Mouse (Mus musculus): ENCODE data around the gene Fnip2.
A peak's percentile ranks its signal among the peaks of the same experiment; 100 is the strongest.

Gene Fnip2

GRCm38 (mm10) chr3:79564875-79565606 is 2.6 kb downstream of the Fnip2 start:
- DNase-seq (ENCODE audit: low read depth, low spot score), result no peak

DNA sequence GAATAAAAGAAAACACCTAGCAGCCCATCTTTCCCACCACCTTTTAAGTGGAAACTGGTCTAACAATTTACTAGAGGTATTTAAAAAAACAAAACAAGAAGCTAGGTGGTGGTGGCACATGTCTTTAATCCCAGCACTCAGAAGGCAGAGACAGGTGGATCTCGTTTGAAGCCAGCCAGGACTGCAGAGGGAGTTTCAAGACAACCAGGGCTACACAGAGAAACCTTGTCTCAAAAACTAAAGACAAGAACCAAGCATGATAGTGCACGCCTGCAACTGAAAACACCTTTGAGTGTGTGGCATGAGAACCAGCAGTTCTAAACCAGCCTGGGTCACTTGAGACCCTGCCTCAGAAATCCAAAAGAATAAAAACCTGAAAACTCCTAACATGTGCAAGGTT is 4.1 kb downstream of the Fnip2 start:
- DNase-seq (ENCODE audit: low read depth, low spot score), result no peak

- DNase-seq (ENCODE audit: low read depth, low spot score), result no peak
Measured at GRCm38 (mm10) chr3:79561784-79562715, 5.5 kb downstream of the Fnip2 start.

- DNase-seq (ENCODE audit: low read depth, low spot score), result no peak
Measured at GRCm38 (mm10) chr3:79560555-79560954, 7.0 kb downstream of the Fnip2 start.

- no peak for DNase-seq (ENCODE audit: low read depth, low spot score)
Measured at GRCm38 (mm10) chr3:79559773-79560045, 7.9 kb downstream of the Fnip2 start.

- no peak for DNase-seq (ENCODE audit: low read depth, low spot score)
Measured at GRCm38 (mm10) chr3:79559021-79559772, 8.4 kb downstream of the Fnip2 start.

- no peak for DNase-seq (ENCODE audit: low read depth, low spot score)
Measured at GRCm38 (mm10) chr3:79555061-79555460, 12.5 kb downstream of the Fnip2 start.

DNA sequence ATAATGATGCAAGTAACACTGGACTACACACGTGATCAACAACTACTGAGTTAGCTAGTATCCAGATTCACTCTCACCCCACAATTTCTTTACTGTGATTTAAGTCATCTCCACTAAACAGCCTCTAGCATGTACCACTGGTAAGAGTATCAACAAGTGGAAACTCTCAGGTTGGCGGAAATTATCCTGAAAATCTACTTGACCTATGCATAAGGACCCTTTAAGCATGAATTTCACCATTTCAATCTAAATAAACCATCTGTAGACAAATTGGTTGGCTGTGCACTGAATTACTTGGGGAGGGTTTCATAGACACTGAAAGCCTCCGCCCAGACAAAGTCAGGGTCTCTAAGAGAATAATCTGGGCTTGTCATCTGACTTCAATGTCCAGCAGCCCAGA is 13.8 kb downstream of the Fnip2 start:
- no peak for DNase-seq (ENCODE audit: low read depth, low spot score)

- no peak for DNase-seq (ENCODE audit: low read depth, low spot score)
Measured at GRCm38 (mm10) chr3:79551826-79552552, 15.6 kb downstream of the Fnip2 start.

DNA sequence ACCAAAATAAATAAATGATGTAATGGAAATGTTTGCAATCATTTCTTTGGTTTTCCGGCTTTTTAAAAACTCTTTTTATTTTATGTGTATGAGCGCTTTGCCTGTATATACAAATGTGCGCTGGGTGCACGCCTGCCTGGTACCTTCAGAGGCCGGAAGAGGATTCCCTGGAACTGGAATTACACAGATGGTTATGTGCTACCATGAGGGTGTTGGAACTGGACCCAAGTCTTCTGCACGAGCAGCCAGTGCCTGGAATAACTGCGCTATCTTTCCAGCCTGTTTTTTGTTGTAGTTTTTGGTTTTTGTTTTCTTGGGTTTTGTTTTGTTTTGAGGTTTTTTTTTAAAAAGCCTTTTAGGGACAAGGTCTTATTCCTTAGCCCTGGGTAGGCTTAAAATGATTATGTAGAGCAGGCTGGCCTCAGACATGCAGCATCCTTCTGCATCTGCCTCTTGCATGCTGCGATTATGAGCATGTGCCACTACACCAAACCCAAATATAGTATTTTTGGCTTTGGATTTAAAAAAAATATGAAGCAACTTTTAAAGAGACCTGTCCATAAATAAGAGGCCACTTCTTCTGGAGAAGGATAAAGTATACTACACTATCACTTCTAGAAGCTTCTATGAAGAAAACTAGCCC is 17.7 kb downstream of the Fnip2 start:
- DNase-seq (ENCODE audit: low read depth, low spot score), result no peak

GRCm38 (mm10) chr3:79548681-79549437 is 18.7 kb downstream of the Fnip2 start:
- DNase-seq (ENCODE audit: low read depth, low spot score), result no peak

GRCm38 (mm10) chr3:79542585-79542984 is 25.0 kb downstream of the Fnip2 start:
- DNase-seq (ENCODE audit: low read depth, low spot score), result no peak

- no peak for DNase-seq (ENCODE audit: low read depth, low spot score)
Measured at GRCm38 (mm10) chr3:79539656-79540055, 27.9 kb downstream of the Fnip2 start.

- DNase-seq (ENCODE audit: low read depth, low spot score), result no peak
Measured at GRCm38 (mm10) chr3:79539124-79539523, 28.5 kb downstream of the Fnip2 start.

GRCm38 (mm10) chr3:79538342-79538741 is 29.3 kb downstream of the Fnip2 start:
- DNase-seq (ENCODE audit: low read depth, low spot score), result no peak

- no peak for DNase-seq (ENCODE audit: low read depth, low spot score)
Measured at GRCm38 (mm10) chr3:79537626-79538203, 29.9 kb downstream of the Fnip2 start.

DNA sequence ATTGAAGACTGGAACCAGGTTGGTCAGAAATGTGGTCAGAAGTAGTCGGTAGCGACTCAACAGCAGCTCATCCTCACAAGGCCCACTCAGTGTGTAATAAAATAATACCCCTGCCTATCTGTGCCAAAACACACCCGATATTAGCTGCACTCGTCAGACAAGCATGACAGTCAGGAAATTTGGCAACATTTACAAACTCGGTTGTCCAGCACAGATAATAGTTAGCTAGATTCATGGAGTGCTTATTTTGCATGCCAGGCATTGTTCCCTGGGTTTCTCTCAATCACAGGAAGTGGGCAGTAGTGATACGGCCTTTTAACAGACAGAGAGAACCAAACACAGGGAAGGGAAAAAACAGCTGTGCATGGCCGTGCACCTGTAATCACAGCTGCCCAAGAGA is 30.6 kb downstream of the Fnip2 start:
- no peak for DNase-seq (ENCODE audit: low read depth, low spot score)

DNA sequence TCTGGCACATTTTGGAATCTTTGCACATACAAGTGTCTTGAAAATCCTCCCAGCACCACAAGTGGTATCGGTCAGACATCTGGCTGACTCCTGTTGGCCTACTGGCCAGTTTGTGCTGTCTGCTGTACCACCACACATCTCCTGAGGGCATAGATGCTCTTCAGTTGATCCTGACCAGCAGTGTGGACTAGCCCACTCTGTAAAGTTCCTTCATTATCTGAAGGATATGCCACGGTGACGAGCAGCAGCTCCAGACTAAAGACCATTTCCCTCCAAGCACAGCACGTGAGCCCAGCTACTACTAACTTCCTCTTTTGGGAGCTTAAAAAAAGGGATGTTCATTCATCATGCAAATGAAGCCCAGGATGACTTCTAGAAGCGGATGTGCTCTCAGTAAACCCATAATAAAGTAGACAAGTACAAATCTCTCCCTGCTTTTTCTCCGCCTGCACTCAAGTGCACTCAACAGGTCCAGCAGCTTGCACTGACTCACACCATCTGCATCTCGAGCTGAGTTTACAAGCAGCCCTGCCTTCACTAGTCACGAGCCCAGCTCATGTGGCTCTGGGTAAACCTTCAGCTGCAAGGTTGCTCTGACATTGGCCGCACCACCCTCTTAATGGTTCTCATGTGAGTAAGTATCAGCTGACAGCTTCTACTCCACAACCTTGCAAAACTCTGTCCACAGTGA is 35.9 kb downstream of the Fnip2 start:
- DNase-seq (ENCODE audit: low read depth, low spot score), result peak; percentile 76

DNA sequence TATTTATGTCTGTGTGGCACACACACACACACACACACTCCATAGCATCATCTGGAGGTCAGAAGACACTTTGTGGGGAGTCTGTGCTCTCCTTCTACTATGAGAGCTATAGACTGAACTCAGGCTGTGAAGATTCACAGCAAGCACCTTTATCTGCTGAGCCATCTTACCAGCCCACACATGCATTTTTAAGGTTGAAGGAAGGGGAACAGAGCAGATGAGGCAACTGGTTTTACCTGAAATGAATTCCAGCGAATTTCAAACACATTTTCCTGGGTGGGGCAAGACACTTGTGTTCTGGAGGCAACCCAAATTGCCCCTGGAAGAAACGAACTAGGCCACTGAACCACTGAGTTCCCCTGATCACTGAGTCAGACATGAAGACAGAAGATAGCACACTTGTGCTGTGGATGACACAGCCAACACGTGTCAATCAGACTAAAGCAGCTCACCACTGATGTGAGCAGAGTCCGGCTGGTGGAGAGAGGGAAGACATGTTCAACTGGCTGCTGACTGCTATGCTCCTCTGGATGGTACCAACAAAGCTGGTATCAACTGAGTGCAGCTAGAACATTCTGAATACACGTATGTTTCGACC is 38.0 kb downstream of the Fnip2 start:
- no peak for DNase-seq (ENCODE audit: low read depth, low spot score)
